Mouse (Mus musculus) frontal cortex, postnatal 14 days (tissue): ENCODE measurements around the gene Ap2s1.
A peak's percentile ranks its signal among the peaks of the same experiment; 100 is the strongest.
"Not testable (repeated sequence)": the region's sequence is repeated elsewhere in the genome, so short reads cannot be mapped to it uniquely, and the experiment has no call there.

Source experiments
- DNase-seq, 2 experiments: peaks; one replicate each; pipeline ENCODE4 v3.0.0; 2022; ENCODE audit warnings: low spot score in 2 of 2

The Ap2s1 gene

DNA sequence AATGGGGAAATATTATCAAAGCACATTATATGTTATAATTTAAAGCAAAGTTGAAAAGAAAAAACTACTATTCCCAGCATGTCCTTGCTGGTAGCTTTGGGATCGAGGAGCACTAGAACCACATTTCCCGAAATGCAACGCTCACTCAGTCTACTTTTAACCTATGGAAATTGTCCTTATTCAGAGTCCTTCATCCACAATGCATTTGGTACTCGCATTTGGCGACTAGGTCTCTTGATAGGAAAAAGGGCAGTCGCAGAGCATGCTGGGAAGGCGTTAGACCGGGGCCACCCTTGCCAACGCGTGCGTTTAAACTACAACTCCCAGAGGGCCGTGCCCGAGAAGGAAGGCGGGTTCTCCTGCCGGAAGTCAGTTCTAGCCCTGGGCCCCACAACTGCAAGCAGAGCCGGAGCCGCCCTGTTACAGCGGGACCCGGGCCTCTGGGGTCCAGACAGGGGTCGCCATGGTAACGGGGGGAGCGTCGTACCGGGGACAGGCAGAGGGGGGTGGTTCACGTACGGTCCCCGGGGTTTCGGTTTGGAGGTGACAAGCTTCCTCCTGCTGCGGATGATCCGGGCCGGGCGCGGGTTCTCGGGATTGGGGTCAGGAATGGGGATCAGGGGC lies at the start of gene Ap2s1:
Gene Ap2s1, plus strand, starts transcription at position 338 of the 624 bp plus-strand sequence.
- DNase-seq: peak; percentile 95 to 98

DNA sequence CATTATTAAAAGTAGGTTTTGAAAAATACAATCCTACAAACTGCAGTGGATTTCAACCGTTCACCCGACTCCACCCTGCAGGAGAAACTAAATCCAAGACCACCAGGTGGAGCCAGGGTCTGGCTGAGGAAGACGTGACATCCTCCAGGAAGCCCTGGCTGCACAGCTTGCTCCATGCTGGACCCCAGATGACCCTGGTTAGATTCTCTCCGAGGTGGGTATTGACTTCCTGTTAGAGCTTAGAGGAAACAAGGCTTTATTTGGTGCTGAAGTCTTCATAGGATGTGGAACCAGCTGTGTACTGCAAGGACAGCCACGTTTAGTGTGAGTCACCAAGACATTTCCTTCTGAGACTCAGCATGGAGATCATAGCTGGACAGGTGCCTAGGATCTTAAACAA lies 49.0 kb upstream of the Ap2s1 start:
- no peak for DNase-seq

DNA sequence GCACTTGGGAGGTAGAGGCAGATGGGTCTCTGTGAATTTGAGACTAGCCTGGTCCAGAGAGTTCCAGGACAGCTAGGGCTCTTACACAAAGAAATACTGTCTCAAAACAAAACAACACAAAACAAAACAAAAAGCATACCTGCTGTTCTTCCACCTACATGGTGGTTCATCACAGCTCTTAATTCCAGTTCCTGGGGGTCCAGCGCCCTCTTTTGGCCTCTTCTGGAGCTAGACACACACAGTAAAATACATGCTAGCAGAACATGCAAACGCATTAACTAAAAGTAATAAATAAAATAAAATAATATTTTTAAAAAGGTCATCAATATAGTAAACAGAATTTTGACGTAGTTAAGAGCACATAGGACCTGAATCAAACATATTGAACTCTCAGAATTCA lies 43.2 kb upstream of the Ap2s1 start:
- no peak for DNase-seq

DNA sequence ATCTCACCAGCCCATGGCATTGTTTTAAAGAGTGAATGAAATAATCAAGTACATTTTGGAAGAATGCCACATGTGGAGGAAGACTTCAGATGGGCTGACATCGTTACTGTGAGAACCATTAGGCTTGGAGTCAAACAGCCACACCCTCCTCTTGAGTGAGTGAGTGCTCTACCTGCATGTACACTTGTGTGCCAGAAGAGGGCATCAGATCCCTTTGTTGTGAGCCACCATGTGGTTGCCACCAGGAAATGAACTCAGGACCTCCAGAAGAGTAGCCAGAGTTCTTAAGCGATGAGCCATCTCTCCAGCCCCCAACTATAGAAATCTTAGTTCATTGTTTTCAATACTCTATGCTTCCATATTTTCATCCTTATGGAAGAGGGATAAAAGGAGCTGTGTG lies 39.2 kb upstream of the Ap2s1 start:
- no peak for DNase-seq

DNA sequence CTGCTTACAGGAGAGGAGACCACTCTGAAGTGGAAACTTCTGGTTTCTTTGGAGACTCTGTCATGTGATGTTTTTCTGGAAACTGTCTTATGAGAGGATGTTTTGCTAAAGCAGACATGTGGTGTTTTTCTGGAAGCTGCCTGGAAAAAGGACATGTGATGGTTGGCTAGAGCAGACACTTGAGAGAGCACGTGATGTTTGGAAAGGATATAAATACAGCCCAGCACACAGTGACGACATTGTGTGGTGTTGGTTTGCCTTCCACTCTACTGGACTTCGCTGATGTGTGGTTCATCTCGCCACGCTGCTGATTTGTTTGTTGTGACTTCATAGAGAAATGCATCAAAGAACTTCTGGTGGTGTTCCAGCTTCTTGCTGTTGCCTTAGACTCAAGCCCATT lies 37.6 kb upstream of the Ap2s1 start:
- DNase-seq: no peak

DNA sequence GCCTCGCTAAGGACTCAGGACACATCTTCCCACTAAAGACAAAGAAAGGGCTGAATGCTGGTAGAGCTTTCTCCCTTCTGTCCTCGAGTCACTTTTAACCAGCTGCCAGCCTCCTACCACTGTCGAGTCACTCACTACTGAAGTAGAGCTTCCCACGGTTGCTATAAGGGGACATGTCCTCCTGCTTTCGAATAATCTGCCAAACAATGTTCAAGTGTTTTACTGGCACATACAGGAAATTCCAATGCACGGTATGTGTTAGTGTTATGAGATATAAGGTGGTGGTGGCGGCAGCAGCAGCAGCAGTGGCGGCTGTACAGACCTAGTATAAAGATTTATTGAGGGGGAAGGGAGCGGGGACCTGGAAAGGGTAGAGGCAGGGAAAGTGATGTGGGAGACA lies 31.8 kb upstream of the Ap2s1 start:
- DNase-seq: peak; percentile 27 to 46

DNA sequence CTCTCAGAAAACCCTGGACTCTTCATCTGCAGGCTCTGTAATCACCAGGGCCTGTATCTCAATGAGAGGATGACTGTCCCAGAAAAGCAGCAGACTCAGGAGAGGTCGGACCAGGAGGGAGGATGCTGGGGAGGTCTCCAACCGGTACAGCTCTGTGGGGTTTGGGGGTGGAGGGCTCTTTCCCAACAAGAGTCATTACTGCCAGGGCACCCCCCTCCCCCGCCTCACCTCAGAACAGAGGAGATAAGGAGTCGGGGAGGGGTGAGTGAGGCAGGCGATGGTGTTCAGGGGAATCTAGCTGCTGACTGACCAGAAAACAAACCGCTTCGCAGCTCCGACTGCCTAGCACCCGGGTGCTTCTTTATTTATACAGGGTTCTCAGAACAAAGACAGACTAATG lies 30.0 kb upstream of the Ap2s1 start:
- DNase-seq: no peak

DNA sequence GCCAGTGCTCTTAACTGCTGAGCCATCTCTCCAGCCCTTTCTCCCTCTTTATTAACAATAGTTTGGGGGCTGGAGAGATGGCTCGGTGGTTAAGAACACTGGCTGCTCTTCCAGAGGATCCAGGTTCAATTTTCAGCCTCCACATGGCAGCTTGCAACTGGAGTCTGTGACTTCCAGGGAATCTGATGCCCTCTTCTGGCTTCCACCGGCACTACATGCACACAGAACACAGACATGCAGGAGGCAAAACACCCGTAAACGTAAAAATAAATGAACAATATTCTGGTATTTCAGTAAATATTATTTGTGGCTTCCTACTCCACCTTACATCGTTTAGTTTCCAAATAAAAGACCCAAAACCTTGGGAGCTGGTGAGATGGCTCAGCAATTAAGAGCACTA lies 27.6 kb upstream of the Ap2s1 start:
- no peak for DNase-seq

DNA sequence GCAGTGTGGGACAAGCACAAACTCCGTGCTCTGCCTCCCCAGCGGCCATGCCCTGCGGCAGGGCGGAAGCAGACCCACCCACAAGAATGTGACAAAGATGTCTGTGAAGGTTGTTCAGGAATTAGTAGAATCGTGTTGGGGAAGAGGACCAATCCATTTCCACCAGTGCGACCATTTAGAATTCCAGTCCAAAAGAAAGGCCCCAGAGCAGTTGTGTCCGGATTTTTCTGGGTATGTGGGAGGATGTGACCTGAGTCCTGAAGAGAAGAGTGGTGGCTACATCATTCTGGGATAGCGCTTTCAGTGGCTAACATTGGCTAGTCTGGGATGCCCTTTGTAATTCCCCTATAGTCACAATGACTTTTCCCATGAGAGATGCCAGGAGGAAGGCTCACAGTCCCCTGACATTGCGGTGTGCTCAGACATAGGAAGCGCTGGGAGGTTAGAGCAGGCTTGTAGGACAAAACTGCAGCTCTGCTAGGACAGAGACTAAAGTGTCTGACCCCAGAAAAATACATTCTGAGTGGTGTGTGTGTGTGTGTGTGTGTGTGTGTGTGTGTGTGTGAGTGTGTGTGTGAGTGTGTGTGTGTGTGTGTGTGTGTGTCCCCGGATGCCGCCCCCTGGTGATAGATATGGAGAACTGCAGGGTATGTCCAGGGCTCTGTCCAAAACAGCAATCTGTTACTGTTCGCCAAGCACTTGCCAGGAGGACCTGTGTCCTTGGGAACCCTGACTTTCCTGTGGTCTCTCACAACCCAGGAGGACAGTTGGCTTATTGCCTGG lies 25.4 kb upstream of the Ap2s1 start:
- no peak for DNase-seq

DNA sequence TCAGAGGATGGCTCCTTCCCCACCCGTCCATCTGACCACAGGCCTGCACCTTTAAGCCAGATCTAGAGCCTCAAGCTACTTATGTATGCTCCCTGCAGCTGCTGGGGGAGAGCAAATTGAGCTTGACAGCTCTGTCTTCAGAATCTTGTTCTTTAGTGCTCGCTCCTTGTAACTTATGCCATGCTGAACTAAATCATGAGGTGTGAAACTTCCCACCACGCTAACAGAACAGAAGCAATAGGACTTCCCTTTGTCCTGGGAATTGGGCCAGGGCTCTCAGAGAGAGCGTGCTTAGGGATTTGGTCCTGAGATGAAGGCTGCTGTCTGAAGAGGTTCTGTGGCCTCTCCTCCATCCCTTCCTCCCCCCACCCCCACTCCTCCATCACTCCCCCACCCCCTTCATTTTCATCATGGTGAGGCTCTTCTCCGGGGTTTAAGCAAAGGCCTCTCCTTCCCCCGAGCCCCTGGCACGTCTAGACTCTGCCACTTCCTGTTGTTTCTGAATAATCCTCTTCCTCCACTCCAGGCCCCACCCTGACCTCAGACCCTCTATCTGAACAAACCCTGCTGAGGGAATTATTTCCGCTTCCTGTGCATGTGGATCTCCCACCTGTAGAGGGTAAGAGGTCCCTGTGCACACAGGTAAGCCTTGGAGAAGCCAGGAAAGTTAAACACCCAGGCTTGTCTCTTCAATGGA lies 21.6 kb upstream of the Ap2s1 start:
- DNase-seq: not testable (repeated sequence)

DNA sequence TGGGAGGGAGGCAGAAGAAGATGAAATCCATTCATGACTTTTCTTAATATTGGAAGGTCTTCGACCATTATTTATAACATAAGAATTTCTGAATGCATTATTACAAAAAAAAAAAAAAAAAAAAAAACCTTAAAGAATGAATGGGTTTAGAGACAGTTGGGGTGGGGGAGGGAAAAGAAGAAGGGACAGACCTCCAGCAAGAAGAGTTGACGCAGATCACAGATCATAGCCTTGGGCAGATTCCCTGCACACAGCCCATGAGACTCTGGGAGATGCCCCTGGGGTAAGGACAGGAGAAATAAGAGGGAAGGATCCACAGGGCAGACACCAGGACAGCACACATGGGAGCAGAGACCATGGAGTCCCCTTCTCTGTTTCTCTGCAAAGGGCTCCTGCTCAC lies 16.6 kb upstream of the Ap2s1 start, which contains the start of gene Ceacam9:
Gene Ceacam9, plus strand, starts transcription at position 301 of the 400 bp plus-strand sequence.
- DNase-seq: no peak

DNA sequence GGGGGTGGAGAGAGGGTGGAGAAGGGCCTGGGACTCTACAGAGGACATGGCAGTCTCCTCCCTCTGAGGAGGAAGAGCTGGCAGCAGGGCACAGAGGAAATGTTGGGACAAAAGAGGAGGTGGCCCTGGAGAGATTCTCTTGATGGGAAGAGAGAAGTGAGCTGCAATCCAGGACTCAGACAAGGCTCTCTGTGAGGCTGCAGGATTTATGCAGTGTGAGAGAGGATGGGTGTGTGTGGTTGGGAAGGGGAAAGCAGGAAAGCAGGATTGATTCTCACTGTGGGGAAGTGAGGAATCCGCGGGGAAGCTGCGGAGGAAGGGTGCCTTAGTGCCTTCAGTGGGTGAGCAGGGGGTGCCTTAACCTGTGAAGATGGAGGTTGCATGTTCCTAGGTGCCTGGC lies 15.7 kb upstream of the Ap2s1 start:
- not testable (repeated sequence) for DNase-seq

DNA sequence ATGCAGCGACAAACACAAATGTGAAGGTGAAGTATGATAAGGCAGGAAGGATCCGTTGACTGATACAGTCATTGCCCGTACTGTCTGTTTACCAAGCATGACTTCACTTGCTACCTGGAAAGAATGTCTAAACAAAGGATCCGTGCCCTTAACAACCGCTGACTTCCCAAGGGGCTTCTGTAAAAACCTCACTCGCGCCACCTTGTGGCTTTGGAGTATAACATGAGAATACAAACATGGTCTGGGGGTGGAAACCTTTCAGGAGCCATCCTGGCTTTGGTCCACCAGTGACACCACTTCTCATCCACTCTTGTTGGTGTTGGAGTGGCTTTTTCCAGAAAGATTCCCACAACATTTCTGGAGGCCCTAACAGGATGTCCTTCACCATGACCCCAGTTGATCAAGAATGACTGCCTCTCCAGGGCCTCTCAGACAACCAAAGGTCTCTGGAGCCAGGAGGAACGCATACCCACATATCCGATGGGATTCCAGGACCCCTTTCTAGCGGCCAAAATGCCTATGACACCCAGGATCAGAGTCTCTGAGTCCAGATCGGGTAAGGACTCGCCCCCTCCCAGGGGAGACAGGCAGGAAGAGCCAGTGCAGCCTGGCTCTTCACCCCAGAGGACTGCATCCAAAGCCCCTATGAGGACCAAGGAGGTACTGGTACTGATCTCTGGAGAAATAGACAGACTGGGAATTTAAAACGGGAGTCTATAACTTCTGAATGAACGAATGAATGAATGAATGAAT lies 9.4 kb upstream of the Ap2s1 start:
- peak; percentile 26 to 64 for DNase-seq

DNA sequence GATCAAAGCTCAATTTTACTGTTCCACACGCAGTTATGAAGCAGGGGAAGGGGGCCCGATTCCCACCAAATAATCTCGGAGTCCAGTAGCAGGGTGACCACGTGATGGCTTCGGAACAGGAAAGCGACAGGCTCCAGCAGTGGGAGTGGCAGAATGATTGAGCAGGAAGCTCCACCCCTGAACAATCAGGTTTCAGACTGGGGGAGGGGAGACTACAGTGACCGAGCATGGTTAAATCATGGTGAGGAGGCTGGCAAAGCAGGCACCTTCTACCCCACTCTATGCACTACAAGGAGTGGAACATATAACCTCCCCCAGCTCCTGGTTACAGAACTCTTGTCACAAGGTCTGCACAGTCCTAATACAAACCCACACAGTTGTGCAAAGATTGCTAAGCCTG lies 8.6 kb upstream of the Ap2s1 start:
- DNase-seq: not testable (repeated sequence)

DNA sequence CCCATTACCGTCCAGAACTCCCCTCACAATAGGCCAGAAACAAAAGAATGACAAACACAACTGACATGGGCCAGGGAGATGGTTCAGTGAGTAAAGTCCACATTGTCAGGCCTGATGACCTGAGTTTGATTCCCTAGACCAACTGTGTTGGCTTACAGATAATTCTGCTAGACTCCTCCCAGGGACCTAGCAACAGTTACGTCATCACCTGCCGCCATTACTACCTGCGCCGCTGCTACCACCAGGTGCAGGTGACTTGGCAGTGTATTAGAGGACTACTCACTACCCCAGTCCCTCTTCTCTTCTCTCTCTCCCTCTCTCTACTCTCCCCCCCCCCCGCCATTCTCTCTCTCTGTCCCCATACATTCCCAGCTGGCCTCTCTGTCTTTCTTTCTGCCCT lies 7.4 kb upstream of the Ap2s1 start:
- DNase-seq: no peak

DNA sequence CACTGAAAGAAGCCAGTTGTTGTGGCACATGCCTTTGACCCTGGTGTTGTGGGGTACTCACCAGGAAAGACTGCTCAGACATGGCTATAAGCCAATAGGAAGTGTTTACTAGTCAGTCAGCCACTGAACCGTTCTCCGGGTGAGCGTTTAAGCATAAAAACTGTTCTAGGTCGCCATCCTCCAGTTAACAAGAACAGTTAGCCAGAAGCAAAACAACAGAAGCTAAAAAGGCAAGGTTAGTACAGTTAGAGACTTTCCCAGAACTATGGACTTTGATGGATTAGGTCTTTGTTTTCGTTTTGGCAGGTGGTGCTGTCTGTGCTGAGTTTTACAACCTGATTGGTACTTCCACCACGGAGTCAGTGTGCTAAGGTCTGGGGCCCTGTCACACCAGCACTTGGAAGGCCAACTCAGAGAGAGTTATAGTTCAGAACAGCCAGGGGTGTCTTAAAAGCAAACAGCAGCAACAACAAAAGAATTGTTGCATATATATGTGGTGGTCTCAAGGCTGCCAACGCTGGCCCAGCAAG lies 6.3 kb upstream of the Ap2s1 start:
- no peak for DNase-seq

DNA sequence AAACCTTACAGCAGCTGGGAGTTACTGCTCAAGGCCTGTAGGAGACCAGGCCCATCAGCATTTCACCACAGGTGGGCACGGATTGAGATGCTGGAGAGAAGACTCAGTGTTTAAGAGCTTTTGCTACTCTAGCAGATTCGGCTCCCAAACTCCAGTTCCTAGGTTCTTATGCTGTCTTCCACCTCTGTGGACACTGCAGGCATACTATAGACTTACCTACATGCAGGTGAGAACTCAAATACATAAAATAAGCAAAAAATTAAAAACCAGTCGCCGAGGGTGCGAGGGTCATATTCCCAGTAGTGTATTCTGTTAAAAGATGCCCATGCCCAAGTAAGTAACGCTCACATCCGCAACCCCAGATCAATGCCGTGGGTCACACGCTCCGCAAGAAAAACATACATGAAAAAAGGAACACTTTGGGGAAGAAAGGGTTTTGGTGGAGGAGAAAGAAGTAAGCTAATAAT lies 571 bp upstream of the Ap2s1 start:
- DNase-seq: no peak

DNA sequence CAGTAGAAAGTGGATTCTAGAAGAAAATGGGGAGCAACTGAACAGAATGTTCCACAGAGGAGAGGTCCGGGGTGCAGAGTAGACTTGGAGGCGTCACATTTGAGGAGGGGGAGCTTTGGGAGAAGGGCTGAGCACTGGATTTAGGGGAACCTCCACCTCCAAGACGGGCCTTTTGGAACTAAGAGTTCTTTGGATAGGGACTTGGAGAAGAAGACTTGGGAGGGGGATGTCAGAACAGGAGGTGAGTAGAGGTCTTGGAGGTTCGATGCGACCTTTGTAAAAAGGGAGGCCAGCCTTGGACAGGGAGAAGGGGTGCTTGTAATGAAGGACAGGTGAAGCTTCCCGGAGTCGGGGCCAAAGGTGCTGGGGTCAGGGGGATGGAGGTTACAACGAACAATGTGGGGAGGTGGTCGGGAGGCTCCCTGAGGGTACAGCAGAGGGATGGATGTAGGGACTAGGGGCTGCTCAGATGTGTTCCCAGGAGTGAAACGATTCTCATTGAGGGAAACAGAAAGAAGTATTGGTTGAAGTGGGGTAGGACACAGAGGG lies 920 bp downstream of the Ap2s1 start:
- DNase-seq: no peak

DNA sequence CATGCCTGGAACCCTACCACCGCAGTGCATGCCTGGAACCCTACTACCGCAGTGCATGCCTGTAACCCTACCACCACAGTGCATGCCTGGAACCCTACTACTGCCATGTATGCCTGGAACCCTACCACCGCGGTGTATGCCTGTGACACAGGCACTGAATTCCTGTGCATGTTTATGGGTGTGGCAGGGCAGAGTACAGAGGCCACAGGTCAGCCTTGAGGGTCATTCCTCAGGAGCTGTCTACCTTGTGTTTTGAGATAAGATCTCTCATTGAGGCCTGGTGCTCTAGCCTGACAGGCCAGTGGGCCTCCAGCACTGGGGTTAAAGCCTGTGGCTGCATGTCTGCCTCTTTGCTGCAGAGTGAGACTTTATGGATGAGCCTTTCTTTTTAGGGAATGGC lies 7.2 kb downstream of the Ap2s1 start:
- no peak for DNase-seq

DNA sequence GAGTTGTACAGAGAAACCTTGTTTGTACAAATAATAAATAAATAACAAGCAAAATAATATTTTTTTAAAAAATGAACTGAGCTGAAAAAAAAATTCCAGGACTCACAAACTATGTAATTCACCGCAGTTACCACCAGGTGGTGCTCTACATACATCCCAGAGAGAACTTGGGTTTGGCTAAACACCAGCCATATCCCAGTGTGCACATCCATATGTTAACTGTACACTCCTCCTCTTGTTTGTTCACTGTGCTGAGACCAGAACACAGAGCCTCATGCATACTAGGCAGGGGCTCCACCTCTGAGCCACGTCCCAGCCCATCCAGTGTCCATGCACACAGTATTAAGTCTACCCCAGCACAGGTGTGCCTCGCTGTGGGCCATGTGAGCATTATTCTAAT lies 7.9 kb downstream of the Ap2s1 start:
- no peak for DNase-seq

DNA sequence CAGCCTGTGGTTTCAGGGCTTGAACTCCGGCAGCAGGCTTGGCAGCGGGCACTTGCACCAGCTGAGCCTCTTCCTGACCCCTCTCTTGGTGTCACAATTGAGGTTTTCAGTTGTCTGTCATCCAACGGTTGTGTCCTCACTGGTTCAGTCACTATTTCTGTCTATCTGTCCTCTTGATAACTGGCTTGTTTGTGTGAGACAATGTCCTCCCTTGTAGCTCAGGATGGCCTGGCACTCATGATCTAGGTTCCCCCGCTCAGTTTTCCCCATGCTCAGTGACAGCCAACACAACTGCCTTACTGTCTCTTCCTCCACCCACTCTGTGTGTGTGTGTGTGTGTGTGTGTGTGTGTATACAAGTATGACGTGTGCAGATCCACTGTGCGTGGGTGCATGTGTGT lies 9.4 kb downstream of the Ap2s1 start:
- no peak for DNase-seq
